Mouse (Mus musculus) olfactory bulb, adult 2 months (tissue): ENCODE data around the gene Cplx3. TPM values are rescaled to one million over a fixed set of nuclear protein-coding genes. Genes with fewer than 3 reads are reported as not detected.

ENCODE experiments used
- H3K27ac ChIP-seq: fragments of 200-500 bp; 2 replicates; pipeline ENCODE4 v1.5.1; 2012; ENCODE audit warnings: low read depth, low read length; ENCODE audit not compliant: insufficient read depth
- H3K4me1 ChIP-seq: fragments of 200-500 bp; 2 replicates; pipeline ENCODE4 v1.6.1; 2012; ENCODE audit warnings: low read length; ENCODE audit not compliant: control insufficient read depth, insufficient read depth
- H3K4me3 ChIP-seq: fragments of 200-500 bp; 2 replicates; pipeline ENCODE4 v1.5.1; 2012; ENCODE audit warnings: mild to moderate bottlenecking, low read depth, low read length, moderate library complexity; ENCODE audit not compliant: insufficient read depth
- CTCF ChIP-seq: fragments of 200-500 bp; IDR thresholded peaks from 2 replicates; pipeline ENCODE4 v1.5.1; 2012; ENCODE audit warnings: low read depth, mild to moderate bottlenecking, low read length, moderate library complexity; ENCODE audit not compliant: insufficient read depth
- POLR2A ChIP-seq: fragments of 200-500 bp; IDR thresholded peaks from 2 replicates; pipeline ENCODE4 v1.6.1; 2012; ENCODE audit warnings: mild to moderate bottlenecking, low read depth, low read length, moderate library complexity; ENCODE audit not compliant: insufficient read depth
- WGBS: fragments of 180-500 bp; shearing (Covaris S2); methylation state at CpG from one replicate; pipeline ENCODE4 v1.1.7; 2018; 5-methylcytosine and 5-hydroxymethylcytosine counted together
- polyA plus RNA-seq: library from polyadenylated mRNA; stranded (reverse); fragments of >200 nt; gene quantifications from 2 replicates; pipeline ENCODE4 v1.2.4, GENCODE M21; 2012; ENCODE audit warnings: low replicate concordance; ENCODE audit not compliant: missing spikeins, insufficient read depth, insufficient read length

Gene Cplx3
- polyA plus RNA-seq, 1 experiment, result not detected

DNA sequence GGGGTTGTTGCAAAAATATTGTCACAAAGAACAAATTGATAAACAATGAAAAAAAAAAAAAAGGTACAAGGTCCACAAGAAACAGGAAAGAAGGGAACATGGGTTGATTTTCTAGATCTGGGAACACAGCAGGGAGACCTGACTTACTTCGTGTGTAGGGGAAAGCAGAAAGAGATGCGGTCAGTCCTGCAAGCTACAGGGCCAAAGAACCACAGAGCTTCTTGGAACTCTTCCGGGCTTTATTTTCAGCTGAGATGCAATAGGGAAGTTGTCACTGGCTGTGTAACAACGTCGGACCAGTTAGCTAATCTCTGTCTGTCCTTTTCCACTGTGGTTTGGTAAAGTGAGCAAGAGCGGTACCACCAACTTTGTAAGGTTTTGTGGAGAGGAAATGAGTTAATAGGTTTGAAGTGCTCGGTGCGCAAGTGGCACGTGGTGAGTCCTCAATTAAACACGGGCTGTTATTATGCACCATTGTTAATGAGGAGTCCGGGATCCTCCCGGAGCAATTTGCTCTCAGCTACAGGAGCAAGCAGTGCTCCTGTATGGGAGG lies 40.5 kb upstream of the Cplx3 start:
- Histone ChIP-seq H3K4me3 (no peak overlapping the region), H3K27ac (no peak overlapping the region; the same call in 1 of the 2 replicates), H3K4me1 (peaks cover 41% of the 10 kb centered on the region)
- 30% methylated on average over 12 of the region's 12 CpGs for WGBS
- TF ChIP-seq CTCF (no peak), POLR2A (no peak)

GRCm38 (mm10) chr9:57644944-57645893 lies 39.1 kb upstream of the Cplx3 start:
- Histone ChIP-seq H3K27ac (peak overlapping the region; percentile 96), H3K4me1 (peaks cover 38% of the 10 kb centered on the region), H3K4me3 (peak overlapping the region; percentile 90)
- under 1% methylated on average over 81 of the region's 85 CpGs for WGBS
- peak; percentile 59; the same call in 1 of the 2 replicates for TF ChIP-seq POLR2A
- TF ChIP-seq CTCF, result peak; percentile 97

DNA sequence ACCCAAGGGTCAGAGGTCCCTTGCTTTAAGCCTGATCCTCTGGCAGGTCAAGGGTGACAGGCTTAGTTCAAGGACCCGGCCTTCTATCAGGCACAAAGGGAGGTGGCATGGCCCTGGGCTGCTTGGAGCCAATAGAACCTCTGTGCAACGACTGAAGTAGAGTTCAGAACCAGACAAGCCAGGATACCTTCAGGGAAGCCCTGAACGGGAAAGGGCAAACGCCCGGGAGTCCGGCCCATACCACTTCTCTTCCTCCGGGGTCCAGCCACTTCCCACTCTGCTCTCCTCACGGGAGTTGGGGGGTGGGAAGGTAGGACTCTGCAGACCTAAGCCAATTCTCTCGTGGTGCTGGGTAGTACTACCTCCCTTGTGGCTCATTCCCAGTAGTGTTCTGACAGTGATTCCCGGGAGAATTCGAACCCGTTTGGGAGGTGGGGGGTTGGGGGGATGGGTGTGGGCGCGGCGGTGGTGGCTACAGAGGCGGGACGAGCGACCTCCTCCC lies 38.4 kb upstream of the Cplx3 start:
- TF ChIP-seq CTCF, result no peak
- Histone ChIP-seq H3K4me3 (peak overlapping the region; percentile 90), H3K4me1 (peaks cover 45% of the 10 kb centered on the region), H3K27ac (peak overlapping the region; percentile 48)
- under 1% methylated on average over 18 of the region's 18 CpGs for WGBS

DNA sequence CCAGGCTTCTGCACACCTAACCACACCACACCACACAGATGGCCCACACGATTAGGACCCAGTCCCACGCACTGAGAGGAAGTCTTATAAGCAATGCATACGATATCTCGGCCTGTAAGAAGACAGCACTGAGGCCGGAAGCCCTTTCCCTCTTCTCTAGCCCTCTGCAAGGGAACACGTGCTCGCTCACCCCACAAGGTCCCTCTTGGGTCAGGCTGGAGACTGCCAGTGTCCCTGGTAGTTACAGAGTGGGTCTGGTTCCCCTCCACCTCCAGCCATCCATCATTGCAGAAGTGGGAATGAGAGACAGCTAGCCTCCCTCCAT lies 37.7 kb upstream of the Cplx3 start:
- TF ChIP-seq POLR2A (no peak), CTCF (no peak)
- Histone ChIP-seq H3K4me1 (peaks cover 51% of the 10 kb centered on the region), H3K27ac (peak overlapping the region; percentile 68), H3K4me3 (peak overlapping the region; percentile 90)
- WGBS, result 17% methylated on average over 7 of the region's 7 CpGs

DNA sequence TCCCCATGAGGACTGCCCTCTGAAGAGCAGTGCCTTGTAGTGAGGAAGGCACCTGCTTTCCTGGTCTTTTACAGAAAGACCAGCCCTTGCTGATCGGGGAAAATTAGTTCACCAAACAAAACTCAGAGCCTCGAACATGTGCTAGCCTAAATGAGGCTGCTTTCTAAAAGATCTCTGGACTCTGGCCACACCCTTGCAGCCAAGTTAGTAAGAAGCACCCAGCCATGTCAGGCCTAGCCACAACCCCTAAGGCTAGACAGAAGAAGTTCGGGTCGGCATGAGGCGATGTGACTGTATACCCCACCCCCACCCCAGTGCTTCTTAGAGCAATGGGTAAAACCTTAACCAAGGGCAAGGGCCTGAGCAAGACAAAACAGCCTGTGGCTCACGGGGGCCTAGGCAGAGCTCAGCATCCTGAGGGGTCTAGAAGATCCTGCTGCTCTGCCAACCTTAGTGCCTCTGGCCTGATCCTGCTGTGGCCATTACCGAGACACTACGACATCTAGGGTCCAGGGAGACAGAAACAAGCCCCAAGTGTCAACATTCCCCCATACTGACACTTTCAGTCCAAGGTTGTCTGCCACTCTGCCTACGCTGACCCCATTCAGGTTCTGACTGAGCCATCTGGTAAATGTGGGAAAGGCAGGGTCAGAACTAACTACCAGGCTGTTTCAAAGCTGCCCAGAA lies 37.2 kb upstream of the Cplx3 start:
- Histone ChIP-seq H3K4me1 (peaks cover 56% of the 10 kb centered on the region), H3K4me3 (peak overlapping the region; percentile 90), H3K27ac (peak overlapping the region; percentile 68)
- no peak for TF ChIP-seq CTCF
- TF ChIP-seq POLR2A, result no peak
- 18% methylated on average over 9 of the region's 9 CpGs for WGBS

DNA sequence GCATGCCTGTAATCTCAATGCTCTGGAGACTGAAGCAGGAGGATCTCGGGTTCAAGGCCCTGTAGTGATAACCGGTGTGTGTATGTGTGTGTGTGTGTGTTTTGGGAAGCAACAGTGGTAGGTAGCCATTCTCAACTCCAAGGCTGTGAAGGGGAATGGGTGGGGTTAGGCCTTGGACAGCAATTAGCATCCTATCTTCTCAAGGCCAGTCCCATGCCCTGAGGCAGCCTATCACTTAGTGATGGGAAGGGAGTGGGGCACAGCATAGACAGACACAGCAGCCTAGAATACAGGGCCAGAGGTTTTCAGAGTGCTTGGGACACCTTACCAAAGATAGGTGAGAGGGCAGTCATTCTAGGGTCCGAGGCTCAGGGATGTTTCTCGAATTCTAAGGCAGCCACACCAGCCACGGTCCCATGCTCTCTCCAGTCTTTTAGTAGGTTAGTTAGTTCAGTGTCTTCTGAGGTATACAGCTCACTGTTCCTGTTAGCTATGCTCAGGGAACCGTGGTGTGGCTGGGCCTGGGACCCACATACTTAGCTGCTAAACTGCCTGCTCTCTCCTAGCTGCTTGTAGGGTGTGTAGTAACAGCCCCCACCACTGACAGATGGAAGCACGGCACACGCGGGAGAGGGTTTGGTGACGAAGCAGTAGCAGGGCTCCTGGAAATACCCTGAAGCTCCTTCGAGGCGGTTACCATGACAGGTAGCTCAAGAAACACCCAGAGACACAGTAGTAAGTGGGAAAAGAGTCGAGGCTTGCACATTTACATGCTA lies 35.9 kb upstream of the Cplx3 start:
- Histone ChIP-seq H3K4me1 (peaks cover 64% of the 10 kb centered on the region), H3K4me3 (peak overlapping the region; percentile 10), H3K27ac (peak overlapping the region; percentile 87)
- 48% methylated on average over 13 of the region's 13 CpGs for WGBS
- TF ChIP-seq POLR2A, result no peak
- TF ChIP-seq CTCF, result no peak

- peak overlapping the region; percentile 87 for H3K27ac ChIP-seq
- peaks cover 62% of the 10 kb centered on the region for H3K4me1 ChIP-seq
- WGBS, result 8% methylated on average over 1 of the region's 1 CpGs
- TF ChIP-seq POLR2A (no peak), CTCF (no peak)
- H3K4me3 ChIP-seq, result no peak overlapping the region
These were observed 34.9 kb upstream of the Cplx3 start for GRCm38 (mm10) chr9:57641022-57641421.

- 17% methylated on average over 15 of the region's 15 CpGs for WGBS
- H3K4me1 ChIP-seq, result peaks cover 62% of the 10 kb centered on the region
- TF ChIP-seq POLR2A, result 0 out of 2 replicates have a peak, but pooled peaks have one; percentile 5
- TF ChIP-seq CTCF, result no peak
- H3K27ac ChIP-seq, result peak overlapping the region; percentile 87
- H3K4me3 ChIP-seq, result peak overlapping the region; percentile 26
These were observed 34.3 kb upstream of the Cplx3 start for GRCm38 (mm10) chr9:57640384-57640783.
